ENCODE assay signal across 8 mouse cellular contexts in the genomic region with DNA sequence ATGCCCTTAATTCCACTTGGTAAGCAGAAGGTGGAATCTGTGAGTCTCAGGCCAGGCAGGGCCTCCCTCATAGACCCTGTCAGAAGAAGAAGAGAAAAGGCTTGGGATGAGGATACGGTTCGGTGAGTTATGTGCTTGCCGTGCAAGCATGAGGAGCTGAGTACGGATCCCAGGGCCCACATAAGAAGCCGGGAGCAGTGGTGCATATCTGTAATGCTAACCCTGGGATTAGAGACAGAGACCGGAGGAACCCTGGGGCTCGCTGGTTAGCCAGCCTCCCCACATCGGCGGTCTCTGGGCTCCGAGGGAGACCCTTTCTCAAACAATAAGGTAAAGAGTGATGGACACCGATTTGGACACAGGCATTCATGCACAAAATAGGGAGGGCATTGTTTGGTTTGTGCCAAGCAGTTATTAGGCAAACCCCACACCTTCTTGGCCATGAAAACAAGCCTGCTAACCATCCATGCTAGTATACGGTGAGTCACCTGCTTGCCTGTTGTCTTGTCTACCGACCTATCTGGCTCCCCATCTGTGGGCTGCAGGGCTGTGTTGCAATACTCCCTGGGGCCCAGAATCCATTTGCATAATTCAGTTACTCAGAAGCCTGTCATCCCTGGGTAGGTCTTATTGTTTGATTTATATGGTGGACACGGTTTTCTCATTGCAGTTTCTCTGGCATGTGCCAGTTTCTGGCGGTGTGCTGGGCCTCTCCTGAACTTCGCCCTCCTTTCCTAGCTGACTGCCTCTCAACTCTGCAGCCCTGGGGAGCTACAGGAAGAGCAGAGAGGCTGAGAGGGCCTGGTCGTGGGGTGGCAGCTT. TPM values are rescaled to one million over a fixed set of nuclear protein-coding genes. Genes with fewer than 3 reads are reported as not detected.
DNase-seq lines count a peak whose midpoint lies in the region; ATAC-seq and TF ChIP-seq lines count a peak whose summit lies in the region.

No protein-coding gene starts in this region.

- no peak overlapping the region for H3K4me3 ChIP-seq in forebrain, embryonic 15.5 days
- no peak overlapping the region for H3K4me3 ChIP-seq in forebrain, embryonic 16.5 days (replicated peaks; ENCODE audit: low read length)
- no peak overlapping the region for H3K4me3 ChIP-seq in bone marrow, adult 2 months (replicated peaks; ENCODE audit: control insufficient read depth, low read depth, low read length)
- H3K4me3 ChIP-seq in kidney, embryonic 14.5 days (ENCODE audit: low read length), result no peak overlapping the region
- no peak overlapping the region for H3K4me3 ChIP-seq in midbrain, embryonic 14.5 days (replicated peaks; ENCODE audit: low read depth, low read length)

- intact Hi-C loops in heart, postnatal 36 days (cut with DNase I), result no loop called here

- no peaks in the 10 kb centered on the region for H3K27me3 ChIP-seq in forebrain, embryonic 15.5 days
- no peaks in the 10 kb centered on the region for H3K27me3 ChIP-seq in forebrain, embryonic 16.5 days (replicated peaks; ENCODE audit: control insufficient read depth, insufficient read depth, low read length)
- H3K27me3 ChIP-seq in kidney, embryonic 14.5 days (ENCODE audit: control insufficient read depth, insufficient read depth, low read length), result no peaks in the 10 kb centered on the region
- no peaks in the 10 kb centered on the region for H3K27me3 ChIP-seq in midbrain, embryonic 14.5 days (ENCODE audit: control insufficient read depth, insufficient read depth, low read length)

- H3K36me3 ChIP-seq in forebrain, embryonic 15.5 days, result no peaks in the 10 kb centered on the region
- no peaks in the 10 kb centered on the region for H3K36me3 ChIP-seq in forebrain, embryonic 16.5 days (ENCODE audit: control insufficient read depth, insufficient read depth)
- H3K36me3 ChIP-seq in kidney, embryonic 14.5 days (ENCODE audit: control insufficient read depth, insufficient read depth, low read length), result no peaks in the 10 kb centered on the region
- H3K36me3 ChIP-seq in midbrain, embryonic 14.5 days (ENCODE audit: control insufficient read depth, insufficient read depth, low read length), result no peaks in the 10 kb centered on the region

- 0 out of 2 replicates have a peak, but pooled peaks have one; percentile 41 for ATAC-seq in forebrain, embryonic 15.5 days (replicated peaks)
- ATAC-seq in forebrain, embryonic 16.5 days, result no peak
- peak; percentile 60; the same call in 1 of the 2 replicates for ATAC-seq in kidney, embryonic 14.5 days (ENCODE audit: low FRiP score, low TSS enrichment)
- peak; percentile 40; the same call in 1 of the 2 replicates for ATAC-seq in midbrain, embryonic 14.5 days (ENCODE audit: low FRiP score, low TSS enrichment)

- no peak for TF ChIP-seq POLR2A in bone marrow, adult 2 months (IDR thresholded peaks at IDR 0.05; ENCODE audit: borderline replicate concordance, control insufficient read depth, low read depth, low read length)

- no peaks in the 10 kb centered on the region for H3K9me3 ChIP-seq in forebrain, embryonic 15.5 days
- H3K9me3 ChIP-seq in forebrain, embryonic 16.5 days (ENCODE audit: control insufficient read depth, low read length), result no peaks in the 10 kb centered on the region
- H3K9me3 ChIP-seq in kidney, embryonic 14.5 days (ENCODE audit: control insufficient read depth, low read length), result no peaks in the 10 kb centered on the region
- no peaks in the 10 kb centered on the region for H3K9me3 ChIP-seq in midbrain, embryonic 14.5 days (ENCODE audit: control insufficient read depth, low read length)

- H3K4me1 ChIP-seq in forebrain, embryonic 15.5 days, result peaks cover 8% of the 10 kb centered on the region
- peaks cover 5% of the 10 kb centered on the region for H3K4me1 ChIP-seq in forebrain, embryonic 16.5 days (replicated peaks; ENCODE audit: control insufficient read depth, insufficient read depth, low read length)
- H3K4me1 ChIP-seq in bone marrow, adult 2 months (ENCODE audit: control insufficient read depth, insufficient read depth, low read length), result peaks cover 21% of the 10 kb centered on the region
- H3K4me1 ChIP-seq in kidney, embryonic 14.5 days (ENCODE audit: control insufficient read depth, insufficient read depth, low read length), result peaks cover 10% of the 10 kb centered on the region
- peaks cover 14% of the 10 kb centered on the region for H3K4me1 ChIP-seq in midbrain, embryonic 14.5 days (ENCODE audit: control insufficient read depth, insufficient read depth, low read length)

- DNase-seq in midbrain, embryonic 14.5 days, result peak; percentile 54
- no peak for DNase-seq in layer of hippocampus, adult 9-11 months
- DNase-seq in heart, postnatal 36 days, result no peak
- DNase-seq in neural tube, embryonic 10.5 days (ENCODE audit: extremely low spot score, low spot score), result no peak

- H3K9ac ChIP-seq in forebrain, embryonic 15.5 days (replicated peaks), result no peak overlapping the region
- no peak overlapping the region for H3K9ac ChIP-seq in forebrain, embryonic 16.5 days (replicated peaks; ENCODE audit: low read depth, low read length)
- no peak overlapping the region for H3K9ac ChIP-seq in kidney, embryonic 14.5 days (ENCODE audit: low read depth, low read length)
- no peak overlapping the region; the same call in 1 of the 2 replicates for H3K9ac ChIP-seq in midbrain, embryonic 14.5 days (replicated peaks; ENCODE audit: low read length)

- no peak overlapping the region for H3K4me2 ChIP-seq in forebrain, embryonic 15.5 days (replicated peaks)
- no peak overlapping the region for H3K4me2 ChIP-seq in forebrain, embryonic 16.5 days (ENCODE audit: low read length)
- H3K4me2 ChIP-seq in kidney, embryonic 14.5 days (replicated peaks; ENCODE audit: low read depth, low read length), result no peak overlapping the region
- no peak overlapping the region for H3K4me2 ChIP-seq in midbrain, embryonic 14.5 days (ENCODE audit: low read length)

- TF ChIP-seq CTCF in bone marrow, adult 2 months (IDR thresholded peaks at IDR 0.05; ENCODE audit: control insufficient read depth, insufficient read depth, low read length), result no peak

- WGBS in forebrain, embryonic 15.5 days, result 52% methylated on average over 17 of the region's 17 CpGs
- WGBS in forebrain, embryonic 16.5 days, result 47% methylated on average over 17 of the region's 17 CpGs
- 51% methylated on average over 17 of the region's 17 CpGs for WGBS in bone marrow, adult 2 months
- WGBS in kidney, embryonic 14.5 days, result 47% methylated on average over 17 of the region's 17 CpGs
- WGBS in midbrain, embryonic 14.5 days, result 17% methylated on average over 17 of the region's 17 CpGs

- H3K27ac ChIP-seq in forebrain, embryonic 15.5 days (replicated peaks), result no peak overlapping the region
- H3K27ac ChIP-seq in forebrain, embryonic 16.5 days (ENCODE audit: low read length), result no peak overlapping the region
- H3K27ac ChIP-seq in bone marrow, adult 2 months (ENCODE audit: control insufficient read depth, insufficient read depth, low read depth, low read length, poor library complexity), result peak overlapping the region; percentile 61
- peak overlapping the region; percentile 48; the same call in 1 of the 2 replicates for H3K27ac ChIP-seq in kidney, embryonic 14.5 days (ENCODE audit: low read depth, low read length)
- peak overlapping the region; percentile 28 for H3K27ac ChIP-seq in midbrain, embryonic 14.5 days (replicated peaks; ENCODE audit: low read depth, low read length)

RNA-seq across cellular contexts. Expression of gene Cpt1a, which starts 11.8 kb away (rescaled TPM):
- 12.7 and 13.0 TPM in 2 replicates for polyA plus RNA-seq in forebrain, embryonic 15.5 days (2015; fragmentation: Nextera tagmentation; extraction: Ambion mirVana)
- 13.8 and 16.1 TPM in 2 replicates for polyA plus RNA-seq in forebrain, embryonic 16.5 days (2015; fragmentation: Nextera tagmentation; extraction: Ambion mirVana)
- polyA plus RNA-seq in bone marrow, adult 2 months (2011; ENCODE audit: insufficient read depth, insufficient read length, low replicate concordance, missing spikeins), result 11.5 and 27.9 TPM in 2 replicates
- polyA plus RNA-seq in kidney, embryonic 14.5 days (2014; fragmentation: Nextera tagmentation; extraction: Ambion mirVana), result 10.0 and 23.8 TPM in 2 replicates
- 9.3 and 19.2 TPM in 2 replicates for polyA plus RNA-seq in midbrain, embryonic 14.5 days (2014; fragmentation: Nextera tagmentation; extraction: Ambion mirVana)
- 10 to 100 TPM; 69.2 to 94.6 TPM for total RNA-seq in heart, postnatal 36 days (2021)

RNA-seq across cellular contexts. Expression of gene Ighmbp2, which starts 51.1 kb away (rescaled TPM):
- polyA plus RNA-seq in forebrain, embryonic 15.5 days (2015; fragmentation: Nextera tagmentation; extraction: Ambion mirVana), result 12.1 TPM in 2 replicates
- 12.0 and 12.4 TPM in 2 replicates for polyA plus RNA-seq in forebrain, embryonic 16.5 days (2015; fragmentation: Nextera tagmentation; extraction: Ambion mirVana)
- polyA plus RNA-seq in bone marrow, adult 2 months (2011; ENCODE audit: insufficient read depth, insufficient read length, low replicate concordance, missing spikeins), result 1.8 and 5.5 TPM in 2 replicates
- polyA plus RNA-seq in kidney, embryonic 14.5 days (2014; fragmentation: Nextera tagmentation; extraction: Ambion mirVana), result 5.4 and 8.8 TPM in 2 replicates
- 8.5 and 9.9 TPM in 2 replicates for polyA plus RNA-seq in midbrain, embryonic 14.5 days (2014; fragmentation: Nextera tagmentation; extraction: Ambion mirVana)
- 1 to 10 TPM; 3.4 to 3.5 TPM for total RNA-seq in heart, postnatal 36 days (2021)

RNA-seq across cellular contexts. Expression of gene Mrpl21, which starts 51.2 kb away (rescaled TPM):
- polyA plus RNA-seq in forebrain, embryonic 15.5 days (2015; fragmentation: Nextera tagmentation; extraction: Ambion mirVana), result 102 and 110 TPM in 2 replicates
- polyA plus RNA-seq in forebrain, embryonic 16.5 days (2015; fragmentation: Nextera tagmentation; extraction: Ambion mirVana), result 92.5 and 95.7 TPM in 2 replicates
- polyA plus RNA-seq in bone marrow, adult 2 months (2011; ENCODE audit: insufficient read depth, insufficient read length, low replicate concordance, missing spikeins), result 33.0 and 39.3 TPM in 2 replicates
- 153 and 174 TPM in 2 replicates for polyA plus RNA-seq in kidney, embryonic 14.5 days (2014; fragmentation: Nextera tagmentation; extraction: Ambion mirVana)
- 96.2 and 119 TPM in 2 replicates for polyA plus RNA-seq in midbrain, embryonic 14.5 days (2014; fragmentation: Nextera tagmentation; extraction: Ambion mirVana)
- 10 to 100 TPM; 94.4 to 98.8 TPM for total RNA-seq in heart, postnatal 36 days (2021)

RNA-seq across cellular contexts. Expression of gene Tesmin, which starts 54.8 kb away (rescaled TPM):
- 0.13 and 0.55 TPM in 2 replicates for polyA plus RNA-seq in forebrain, embryonic 15.5 days (2015; fragmentation: Nextera tagmentation; extraction: Ambion mirVana)
- 0.24 and 0.32 TPM in 2 replicates for polyA plus RNA-seq in forebrain, embryonic 16.5 days (2015; fragmentation: Nextera tagmentation; extraction: Ambion mirVana)
- polyA plus RNA-seq in bone marrow, adult 2 months (2011; ENCODE audit: insufficient read depth, insufficient read length, low replicate concordance, missing spikeins), result 1.1 TPM in 1 of 2 replicates, not detected in the other
- 0.51 and 0.53 TPM in 2 replicates for polyA plus RNA-seq in kidney, embryonic 14.5 days (2014; fragmentation: Nextera tagmentation; extraction: Ambion mirVana)
- 0.37 and 0.53 TPM in 2 replicates for polyA plus RNA-seq in midbrain, embryonic 14.5 days (2014; fragmentation: Nextera tagmentation; extraction: Ambion mirVana)
- 1 to 10 TPM; 3.5 to 4.1 TPM for total RNA-seq in heart, postnatal 36 days (2021)

Comparison
In these comparisons a context has a peak if more than half of its experiments do, and no peak if none do; other contexts are left out.
1. H3K27ac ChIP-seq: peak in bone marrow, adult 2 months (single experiment), kidney, embryonic 14.5 days (single experiment) and midbrain, embryonic 14.5 days (single experiment); none in forebrain, embryonic 15.5 days (single experiment) and forebrain, embryonic 16.5 days (single experiment).